Mouse (Mus musculus): ENCODE results near the gene Gpbar1.

DNA sequence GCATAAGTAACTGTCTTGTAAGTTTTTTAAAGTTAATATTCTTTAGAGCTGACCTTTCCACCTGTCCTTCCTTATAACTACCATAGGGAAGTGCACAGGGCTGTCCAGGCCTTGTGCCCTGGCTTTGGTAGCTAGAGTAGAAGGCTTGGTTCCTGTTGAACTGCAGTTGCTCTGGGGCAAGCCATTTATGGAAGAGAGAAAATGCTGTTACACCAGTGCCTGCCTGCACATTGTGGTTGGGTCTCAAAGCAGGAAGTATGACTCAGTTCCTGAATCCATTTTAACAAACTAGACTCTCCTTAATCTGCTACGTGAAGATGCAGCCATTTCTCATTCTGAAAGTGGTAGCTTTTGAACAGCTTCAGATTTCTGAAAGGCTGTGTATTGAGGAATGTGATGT, 29.6 kb upstream of the Gpbar1 start:
- TF ChIP-seq CTCF (IDR thresholded peaks at IDR 0.05; ENCODE audit: low read depth) (no peak), EP300 (IDR thresholded peaks at IDR 0.05; ENCODE audit: low read depth) (no peak)
